Mouse (Mus musculus): ENCODE results near the gene Tekt5.

GRCm38 (mm10) chr16:10443723-10444122, 48.4 kb upstream of the Tekt5 start:
- TF ChIP-seq CTCF (IDR thresholded peaks at IDR 0.05; ENCODE audit: extremely low read depth, insufficient read depth, low read length) (no peak), POLR2A (IDR thresholded peaks at IDR 0.05; ENCODE audit: extremely low read depth, insufficient read depth, low read length) (no peak)

Data from cortical plate, adult 2 months (tissue).